Mouse (Mus musculus) MEL (cell line): Measurements from ENCODE around the gene Apba2.

Experiments used
- CTCF ChIP-seq, 3 experiments: IDR thresholded peaks in 2 of 3; conservative IDR thresholded peaks in 1 of 3; 2 replicates each; pipeline ENCODE4 v1.5.1; 2011 to 2012; ENCODE audit warnings: low read length in 3 of 3, low read depth in 2 of 3, mild to moderate bottlenecking in 2 of 3, improper control_type of control experiment in 1 of 3, inconsistent platforms in 1 of 3, mixed read lengths in 1 of 3, moderate library complexity in 1 of 3; ENCODE audit not compliant: control insufficient read depth in 1 of 3, insufficient read depth in 1 of 3, poor library complexity in 1 of 3, severe bottlenecking in 1 of 3
- E2F4 ChIP-seq: IDR thresholded peaks from 2 replicates; pipeline ENCODE4 v1.6.1; 2011; ENCODE audit warnings: low read depth, low read length, improper control_type of control experiment, borderline replicate concordance
- EP300 ChIP-seq, 2 experiments: IDR thresholded peaks; 2 replicates each; pipeline ENCODE4 v1.6.1; 2011; ENCODE audit warnings: improper control_type of control experiment in 2 of 2, low read length in 2 of 2, low read depth in 1 of 2, mild to moderate bottlenecking in 1 of 2
- GATA1 ChIP-seq: IDR thresholded peaks from 2 replicates; pipeline ENCODE4 v1.6.1; 2011; ENCODE audit warnings: low read depth, low read length, improper control_type of control experiment
- HCFC1 ChIP-seq: IDR thresholded peaks from 2 replicates; pipeline ENCODE4 v1.6.1; 2012; ENCODE audit warnings: low read depth, mild to moderate bottlenecking, inconsistent platforms, low read length, improper control_type of control experiment, moderate library complexity
- KAT2A ChIP-seq: conservative IDR thresholded peaks from 2 replicates; pipeline ENCODE4 v1.6.1; 2012; ENCODE audit warnings: low read depth, low read length, improper control_type of control experiment, inconsistent platforms
- MAX ChIP-seq: IDR thresholded peaks from 2 replicates; pipeline ENCODE4 v1.6.1; 2011; ENCODE audit warnings: low read length, improper control_type of control experiment
- MEF2A ChIP-seq: IDR thresholded peaks from 2 replicates; pipeline ENCODE4 v1.6.1; 2014; ENCODE audit warnings: low read depth, mild to moderate bottlenecking, inconsistent platforms, low read length, improper control_type of control experiment; ENCODE audit not compliant: poor library complexity, insufficient replicate concordance, severe bottlenecking; ENCODE audit errors: extremely low read depth
- POLR2AphosphoS2 ChIP-seq: IDR thresholded peaks from 2 replicates; pipeline ENCODE4 v1.6.1; 2011; ENCODE audit warnings: low read length, improper control_type of control experiment
- RAD21 ChIP-seq: IDR thresholded peaks from 2 replicates; pipeline ENCODE4 v1.6.1; 2011; ENCODE audit warnings: mild to moderate bottlenecking, low read depth, low read length, improper control_type of control experiment
- USF1 ChIP-seq: IDR thresholded peaks from 2 replicates; pipeline ENCODE4 v1.6.1; 2014; ENCODE audit warnings: low read depth, mild to moderate bottlenecking, inconsistent platforms, low read length, improper control_type of control experiment, moderate library complexity

GRCm38 (mm10) chr7:64633182-64633581, 131.7 kb downstream of the Apba2 start:
- no peak for TF ChIP-seq POLR2AphosphoS2
- no peak for TF ChIP-seq USF1
- no peak for TF ChIP-seq CTCF (IDR thresholded peaks at IDR 0.05 in 2 of 3, conservative IDR thresholded peaks at IDR 0.05 in 1 of 3; ENCODE audit: control insufficient read depth in 1 of 3, insufficient read depth in 1 of 3, low read depth in 2 of 3, low read length in 3 of 3, poor library complexity in 1 of 3, severe bottlenecking in 1 of 3)
- TF ChIP-seq RAD21: no peak
- TF ChIP-seq EP300 (IDR thresholded peaks at IDR 0.05; ENCODE audit: low read depth in 1 of 2, low read length in 2 of 2): no peak
- no peak for TF ChIP-seq HCFC1
- no peak for TF ChIP-seq MAX
- TF ChIP-seq MEF2A: no peak
- TF ChIP-seq GATA1: no peak
- TF ChIP-seq E2F4: no peak
- TF ChIP-seq KAT2A: no peak
